Mouse (Mus musculus): ENCODE measurements around the gene Gm10300. TPM values are rescaled to one million over a fixed set of nuclear protein-coding genes. Genes with fewer than 3 reads are reported as not detected.

The Gm10300 gene
- polyA plus RNA-seq, 1 experiment: 0.24 TPM

GRCm38 (mm10) chr4:132101152-132101551 is 26.7 kb downstream of the Gm10300 start:
- Histone ChIP-seq H3K4me1 (ENCODE audit: control insufficient read depth, insufficient read depth, low read length) (no peaks in the 10 kb centered on the region), H3K4me3 (ENCODE audit: insufficient read depth, low read length) (no peak overlapping the region), H3K27ac (ENCODE audit: insufficient read depth, low read depth, low read length) (no peak overlapping the region)
- TF ChIP-seq CTCF (IDR thresholded peaks at IDR 0.05; ENCODE audit: low read depth, low read length): no peak
- no peak for TF ChIP-seq POLR2A (IDR thresholded peaks at IDR 0.05; ENCODE audit: borderline replicate concordance, low read depth, low read length)

GRCm38 (mm10) chr4:132108221-132108620 is 33.7 kb downstream of the Gm10300 start:
- H3K27ac ChIP-seq (ENCODE audit: insufficient read depth, low read depth, low read length): no peak overlapping the region
- no peaks in the 10 kb centered on the region for H3K4me1 ChIP-seq (ENCODE audit: control insufficient read depth, insufficient read depth, low read length)
- TF ChIP-seq CTCF (IDR thresholded peaks at IDR 0.05; ENCODE audit: low read depth, low read length) (no peak), POLR2A (IDR thresholded peaks at IDR 0.05; ENCODE audit: borderline replicate concordance, low read depth, low read length) (no peak)
- H3K4me3 ChIP-seq (ENCODE audit: insufficient read depth, low read length): no peak overlapping the region

DNA sequence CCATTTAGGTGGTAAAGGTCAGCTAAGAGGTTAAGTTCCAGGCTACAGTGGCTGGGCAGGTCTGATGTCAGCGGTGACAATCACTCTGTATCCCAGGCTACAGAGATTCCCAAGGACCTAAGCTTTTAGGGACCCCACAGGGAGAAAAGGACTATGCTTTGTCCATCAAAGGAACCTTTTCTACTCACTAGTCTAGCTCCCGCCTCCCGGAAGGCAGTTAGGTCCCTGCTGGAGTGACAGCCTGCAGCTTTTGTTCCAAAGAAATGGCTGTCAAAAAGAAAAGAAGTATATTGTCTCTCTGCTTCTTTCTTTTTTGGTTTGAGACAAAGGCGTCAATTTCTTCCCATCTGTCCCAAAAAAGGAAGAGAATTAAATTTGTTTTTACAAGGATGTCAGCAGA is 36.7 kb downstream of the Gm10300 start:
- H3K27ac ChIP-seq (ENCODE audit: insufficient read depth, low read depth, low read length): no peak overlapping the region
- TF ChIP-seq CTCF (IDR thresholded peaks at IDR 0.05; ENCODE audit: low read depth, low read length) (no peak), POLR2A (IDR thresholded peaks at IDR 0.05; ENCODE audit: borderline replicate concordance, low read depth, low read length) (no peak)
- 0 out of 2 replicates have a peak, but pooled peaks cover 3% of the 10 kb centered on the region for H3K4me1 ChIP-seq (ENCODE audit: control insufficient read depth, insufficient read depth, low read length)
- no peak overlapping the region for H3K4me3 ChIP-seq (ENCODE audit: insufficient read depth, low read length)

DNA sequence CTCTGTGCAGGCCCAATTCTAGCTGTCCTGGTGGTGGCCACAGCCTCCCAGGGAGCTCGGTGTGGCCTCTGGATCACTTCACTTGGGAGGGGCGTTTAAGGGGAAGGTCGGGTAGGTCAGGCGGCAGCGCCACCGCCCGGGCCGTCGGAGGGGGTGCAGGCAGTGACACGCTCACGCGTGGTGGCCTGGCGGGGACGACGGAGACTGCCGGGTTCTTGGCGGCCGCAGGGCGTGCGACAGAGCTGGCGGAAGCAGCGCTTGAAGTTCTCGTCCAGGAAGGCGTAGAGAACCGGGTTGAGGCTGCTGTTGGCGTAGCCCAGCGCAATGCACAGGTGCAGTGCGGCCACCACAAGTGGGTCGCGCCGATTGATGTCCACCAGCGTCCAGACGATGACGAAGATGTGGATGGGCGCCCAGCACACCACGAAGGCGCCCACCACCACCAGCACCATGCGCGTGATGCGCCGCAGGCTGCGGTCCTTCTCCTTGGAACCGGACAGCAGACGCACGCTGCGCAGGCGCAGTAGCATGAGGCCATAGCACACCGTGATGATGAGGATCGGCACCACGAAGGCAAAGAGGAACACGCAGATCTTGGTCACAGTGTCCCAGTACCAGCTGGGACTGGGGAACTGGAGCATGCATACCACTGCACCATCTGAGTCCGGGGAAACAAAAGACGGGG is 39.1 kb downstream of the Gm10300 start:
- Histone ChIP-seq H3K27ac (ENCODE audit: insufficient read depth, low read depth, low read length) (no peak overlapping the region), H3K4me3 (ENCODE audit: insufficient read depth, low read length) (no peak overlapping the region), H3K4me1 (ENCODE audit: control insufficient read depth, insufficient read depth, low read length) (0 out of 2 replicates have a peak, but pooled peaks cover 3% of the 10 kb centered on the region)
- no peak for TF ChIP-seq CTCF (IDR thresholded peaks at IDR 0.05; ENCODE audit: low read depth, low read length)
- no peak for TF ChIP-seq POLR2A (IDR thresholded peaks at IDR 0.05; ENCODE audit: borderline replicate concordance, low read depth, low read length)

- Histone ChIP-seq H3K4me3 (ENCODE audit: insufficient read depth, low read length) (no peak overlapping the region), H3K4me1 (ENCODE audit: control insufficient read depth, insufficient read depth, low read length) (0 out of 2 replicates have a peak, but pooled peaks cover 3% of the 10 kb centered on the region), H3K27ac (ENCODE audit: insufficient read depth, low read depth, low read length) (no peak overlapping the region)
- no peak for TF ChIP-seq POLR2A (IDR thresholded peaks at IDR 0.05; ENCODE audit: borderline replicate concordance, low read depth, low read length)
- TF ChIP-seq CTCF (IDR thresholded peaks at IDR 0.05; ENCODE audit: low read depth, low read length): no peak
These were observed 41.8 kb downstream of the Gm10300 start for GRCm38 (mm10) chr4:132116315-132116714.

DNA sequence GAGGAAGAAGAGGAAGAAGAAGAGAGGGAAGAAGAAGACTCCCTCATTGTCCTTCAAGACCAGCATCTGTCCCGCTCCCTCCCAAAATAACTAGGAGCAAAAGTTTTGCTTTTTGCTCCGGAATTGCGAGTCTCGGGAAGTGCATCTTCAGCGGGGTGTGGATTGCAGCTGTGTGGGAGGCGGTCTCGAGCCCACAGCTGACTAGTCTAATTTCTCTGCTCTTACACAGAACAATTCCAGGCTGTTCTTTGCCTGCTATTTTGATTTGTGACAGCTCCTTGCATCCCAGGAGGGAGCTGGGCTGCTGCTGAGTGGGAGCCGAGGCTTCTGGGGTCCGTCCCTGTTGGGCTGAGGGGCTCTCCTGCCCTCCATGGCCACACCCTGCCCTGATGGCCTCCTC is 45.1 kb downstream of the Gm10300 start:
- TF ChIP-seq CTCF (IDR thresholded peaks at IDR 0.05; ENCODE audit: low read depth, low read length) (no peak), POLR2A (IDR thresholded peaks at IDR 0.05; ENCODE audit: borderline replicate concordance, low read depth, low read length) (no peak)
- 0 out of 2 replicates have a peak, but pooled peaks cover 3% of the 10 kb centered on the region for H3K4me1 ChIP-seq (ENCODE audit: control insufficient read depth, insufficient read depth, low read length)
- H3K27ac ChIP-seq (ENCODE audit: insufficient read depth, low read depth, low read length): no peak overlapping the region
- no peak overlapping the region for H3K4me3 ChIP-seq (ENCODE audit: insufficient read depth, low read length)

GRCm38 (mm10) chr4:132121674-132122073 is 47.2 kb downstream of the Gm10300 start:
- Histone ChIP-seq H3K27ac (ENCODE audit: insufficient read depth, low read depth, low read length) (no peak overlapping the region), H3K4me3 (ENCODE audit: insufficient read depth, low read length) (no peak overlapping the region), H3K4me1 (ENCODE audit: control insufficient read depth, insufficient read depth, low read length) (no peaks in the 10 kb centered on the region)
- TF ChIP-seq CTCF (IDR thresholded peaks at IDR 0.05; ENCODE audit: low read depth, low read length): peak; percentile 68
- TF ChIP-seq POLR2A (IDR thresholded peaks at IDR 0.05; ENCODE audit: borderline replicate concordance, low read depth, low read length): no peak

DNA sequence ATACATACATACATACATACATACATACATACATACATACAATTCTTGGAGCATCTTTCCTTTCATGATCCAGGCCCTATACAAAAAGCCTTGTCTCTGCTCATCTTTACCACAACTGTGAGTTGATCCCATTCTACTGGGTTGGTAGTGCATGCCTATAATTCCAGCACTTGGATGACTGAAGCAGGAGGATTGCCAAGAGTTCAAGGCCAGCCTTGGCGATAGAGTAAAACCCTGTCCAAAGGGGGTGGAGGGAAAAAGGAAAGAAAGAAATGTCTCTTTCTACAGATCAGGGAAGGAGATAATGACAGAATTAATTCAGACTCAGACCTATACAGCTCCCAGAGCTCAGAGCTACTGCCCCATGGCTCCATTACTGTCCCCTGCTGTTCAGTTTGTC is 48.7 kb downstream of the Gm10300 start:
- no peak for TF ChIP-seq CTCF (IDR thresholded peaks at IDR 0.05; ENCODE audit: low read depth, low read length)
- TF ChIP-seq POLR2A (IDR thresholded peaks at IDR 0.05; ENCODE audit: borderline replicate concordance, low read depth, low read length): no peak
- no peak overlapping the region for H3K27ac ChIP-seq (ENCODE audit: insufficient read depth, low read depth, low read length)

More for the DNA sequence above, 48.7 kb downstream of the Gm10300 start:
- Histone ChIP-seq H3K4me3 (ENCODE audit: insufficient read depth, low read length) (no peak overlapping the region), H3K4me1 (ENCODE audit: control insufficient read depth, insufficient read depth, low read length) (no peaks in the 10 kb centered on the region)

Other genes with a start within 250 kb of the Gm10300 start
- 0.55 TPM in 1 of 2 replicates, not detected in the other for gene Ptpru, start 236.4 kb upstream of the Gm10300 start, polyA plus RNA-seq (2012; ENCODE audit: insufficient read depth, insufficient read length, missing spikeins)
- 17.5 and 24.5 TPM in 2 replicates for gene Mecr, start 231.2 kb upstream of the Gm10300 start, polyA plus RNA-seq (2012; ENCODE audit: insufficient read depth, insufficient read length, missing spikeins)
- gene Srsf4, start 201.1 kb upstream of the Gm10300 start, polyA plus RNA-seq (2012; ENCODE audit: insufficient read depth, insufficient read length, missing spikeins): 51.8 and 56.0 TPM in 2 replicates
- not detected in 2 replicates for gene Tmem200b, start 152.9 kb upstream of the Gm10300 start, polyA plus RNA-seq (2012; ENCODE audit: insufficient read depth, insufficient read length, missing spikeins)
- gene Epb41, start 624 bp downstream of the Gm10300 start, polyA plus RNA-seq (2012; ENCODE audit: insufficient read depth, insufficient read length, missing spikeins): 79.8 and 84.7 TPM in 2 replicates
- not detected in 2 replicates for gene Oprd1, start 69.8 kb downstream of the Gm10300 start, polyA plus RNA-seq (2012; ENCODE audit: insufficient read depth, insufficient read length, missing spikeins)
- gene Ythdf2, start 137.6 kb downstream of the Gm10300 start, polyA plus RNA-seq (2012; ENCODE audit: insufficient read depth, insufficient read length, missing spikeins): 50.3 and 51.4 TPM in 2 replicates
- 16.7 and 16.8 TPM in 2 replicates for gene Gmeb1, start 186.9 kb downstream of the Gm10300 start, polyA plus RNA-seq (2012; ENCODE audit: insufficient read depth, insufficient read length, missing spikeins)
- gene Taf12, start 199.7 kb downstream of the Gm10300 start, polyA plus RNA-seq (2012; ENCODE audit: insufficient read depth, insufficient read length, missing spikeins): 33.6 and 38.5 TPM in 2 replicates
- gene Rab42, start 228.7 kb downstream of the Gm10300 start, polyA plus RNA-seq (2012; ENCODE audit: insufficient read depth, insufficient read length, missing spikeins): 1.5 TPM in 1 of 2 replicates, not detected in the other

All from bone marrow macrophage, adult 2 months (primary cell).